Mouse (Mus musculus) right cerebral cortex, adult 18-20 months (tissue): ENCODE measurements at regions not wholly inside any gene's neighbourhood (a gene's known extent, or its start where the extent isn't known, plus 50 kb on each side); places are given as distances from the start of the nearest gene placed in this dataset.

Source experiments
- DNase-seq: peaks from one replicate; pipeline ENCODE4 v3.0.0; 2022; ENCODE audit warnings: mixed read lengths

GRCm38 (mm10) chr17:49149896-49150295 lies 217.7 kb downstream of the Lrfn2 start:
- DNase-seq, result no peak

GRCm38 (mm10) chr17:49150971-49151422 lies 218.8 kb downstream of the Lrfn2 start:
- peak; percentile 79 for DNase-seq

GRCm38 (mm10) chr17:49153994-49154393 lies 221.8 kb downstream of the Lrfn2 start:
- DNase-seq, result no peak

- no peak for DNase-seq
Observed at GRCm38 (mm10) chr17:49155001-49155515, 222.9 kb downstream of the Lrfn2 start.

GRCm38 (mm10) chr17:49157586-49157985 lies 225.4 kb downstream of the Lrfn2 start:
- DNase-seq, result peak; percentile 44

GRCm38 (mm10) chr17:49171252-49172047 lies 239.3 kb downstream of the Lrfn2 start:
- DNase-seq, result no peak

- DNase-seq, result peak; percentile 28
Observed at GRCm38 (mm10) chr17:49172052-49172799, 240.0 kb downstream of the Lrfn2 start.

- DNase-seq, result no peak
Observed at GRCm38 (mm10) chr17:49172800-49173150, 240.6 kb downstream of the Lrfn2 start.

GRCm38 (mm10) chr17:49177966-49178731 lies 246.0 kb downstream of the Lrfn2 start:
- no peak for DNase-seq

- peak; percentile 30 for DNase-seq
Observed at GRCm38 (mm10) chr17:49182485-49182884, 245.7 kb upstream of the Mocs1 start.

GRCm38 (mm10) chr17:49183917-49184316 lies 244.2 kb upstream of the Mocs1 start:
- peak; percentile 71 for DNase-seq

- no peak for DNase-seq
Observed at GRCm38 (mm10) chr17:49185052-49185612, 243.0 kb upstream of the Mocs1 start.

- DNase-seq, result peak; percentile 48
Observed at GRCm38 (mm10) chr17:49189765-49190164, 238.4 kb upstream of the Mocs1 start.

GRCm38 (mm10) chr17:49190337-49190736 lies 237.8 kb upstream of the Mocs1 start:
- DNase-seq, result no peak

GRCm38 (mm10) chr17:49196046-49196684 lies 232.0 kb upstream of the Mocs1 start:
- DNase-seq, result no peak

- DNase-seq, result no peak
Observed at GRCm38 (mm10) chr17:49201495-49201894, 226.7 kb upstream of the Mocs1 start.

GRCm38 (mm10) chr17:49205095-49205494 lies 223.1 kb upstream of the Mocs1 start:
- DNase-seq, result no peak

GRCm38 (mm10) chr17:49205564-49205963 lies 222.6 kb upstream of the Mocs1 start:
- no peak for DNase-seq

GRCm38 (mm10) chr17:49206708-49207107 lies 221.5 kb upstream of the Mocs1 start:
- no peak for DNase-seq

- no peak for DNase-seq
Observed at GRCm38 (mm10) chr17:49208315-49208820, 219.8 kb upstream of the Mocs1 start.

- DNase-seq, result no peak
Observed at GRCm38 (mm10) chr17:49212918-49213317, 215.2 kb upstream of the Mocs1 start.

GRCm38 (mm10) chr17:49215281-49215680 lies 212.9 kb upstream of the Mocs1 start:
- no peak for DNase-seq
